Mouse (Mus musculus) brain, embryonic 14.5 days (tissue): ENCODE measurements around the gene Mrps6.

ENCODE experiments used
- CTCF ChIP-seq: fragments of 200-500 bp; IDR thresholded peaks from 2 replicates; pipeline ENCODE4 v1.5.1; 2012; ENCODE audit warnings: inconsistent platforms, mild to moderate bottlenecking, moderate library complexity, borderline replicate concordance; ENCODE audit not compliant: insufficient read depth, insufficient read length; ENCODE audit errors: extremely low read depth
- POLR2A ChIP-seq: fragments of 200-500 bp; IDR thresholded peaks from 2 replicates; pipeline ENCODE4 v1.6.1; 2012; ENCODE audit warnings: mild to moderate bottlenecking, inconsistent platforms, borderline replicate concordance; ENCODE audit not compliant: poor library complexity, insufficient read depth, insufficient read length, severe bottlenecking; ENCODE audit errors: extremely low read depth

GRCm38 (mm10) chr16:92039966-92040365 is 18.1 kb upstream of the Mrps6 start:
- TF ChIP-seq CTCF (no peak), POLR2A (no peak)
